Mouse (Mus musculus) urinary bladder, postnatal 0 days (tissue): Measurements from ENCODE around the gene Cpne2. TPM values are rescaled to one million over a fixed set of nuclear protein-coding genes. Genes with fewer than 3 reads are reported as not detected.

Experiments
- microRNA-seq: library from miRNA; unstranded; fragments of <30 nt; microRNA quantifications from one replicate; pipeline ENCODE4, GENCODE M21; 2016
- polyA plus RNA-seq: library from polyadenylated mRNA; unstranded; fragments of >200 nt; fragmentation: Nextera tagmentation; extraction: Ambion mirVana; gene quantifications from 2 replicates; pipeline ENCODE4 v1.2.1, GENCODE M21; 2015

Gene Cpne2
- 11.7 and 13.1 TPM in 2 replicates for polyA plus RNA-seq

GRCm38 (mm10) chr8:94532873-94533671 lies at the start of gene Cpne2:
Gene Cpne2, plus strand, starts transcription at chr8:94532990.

GRCm38 (mm10) chr8:94601607-94602385 lies 69.0 kb downstream of the Cpne2 start, which contains the start of the genes Rspry1 and Fam192a:
Gene Rspry1, plus strand, starts transcription at chr8:94601937.
Gene Fam192a, minus strand, starts transcription at chr8:94601997.

Small RNAs within 50 kb of the gene (microRNA-seq; reads per million reads assigned to microRNA genes)
- not detected for gene Mir7072

Other genes starting within 250 kb of the Cpne2 start
- 0.05 TPM in 1 of 2 replicates, not detected in the other for gene Slc12a3, start 203.8 kb upstream of the Cpne2 start, polyA plus RNA-seq
- gene Herpud1, start 146.6 kb upstream of the Cpne2 start, polyA plus RNA-seq, result 159 and 160 TPM in 2 replicates
- gene Nlrc5, start 98.6 kb upstream of the Cpne2 start, polyA plus RNA-seq, result 0.79 and 1.3 TPM in 2 replicates
- 16.6 and 17.8 TPM in 2 replicates for gene Rspry1, start 68.9 kb downstream of the Cpne2 start, polyA plus RNA-seq
- gene Fam192a, start 69.0 kb downstream of the Cpne2 start, polyA plus RNA-seq, result 30.3 and 36.6 TPM in 2 replicates
- gene Arl2bp, start 133.6 kb downstream of the Cpne2 start, polyA plus RNA-seq, result 101 and 111 TPM in 2 replicates
- 43.5 and 49.2 TPM in 2 replicates for gene Pllp, start 163.3 kb downstream of the Cpne2 start, polyA plus RNA-seq
- gene Ccl22, start 212.6 kb downstream of the Cpne2 start, polyA plus RNA-seq, result 0.05 TPM in 1 of 2 replicates, not detected in the other
- 8.6 and 9.6 TPM in 2 replicates for gene Cx3cl1, start 239.0 kb downstream of the Cpne2 start, polyA plus RNA-seq